ENCODE assay signal across 13 mouse cellular contexts in the genomic region with DNA sequence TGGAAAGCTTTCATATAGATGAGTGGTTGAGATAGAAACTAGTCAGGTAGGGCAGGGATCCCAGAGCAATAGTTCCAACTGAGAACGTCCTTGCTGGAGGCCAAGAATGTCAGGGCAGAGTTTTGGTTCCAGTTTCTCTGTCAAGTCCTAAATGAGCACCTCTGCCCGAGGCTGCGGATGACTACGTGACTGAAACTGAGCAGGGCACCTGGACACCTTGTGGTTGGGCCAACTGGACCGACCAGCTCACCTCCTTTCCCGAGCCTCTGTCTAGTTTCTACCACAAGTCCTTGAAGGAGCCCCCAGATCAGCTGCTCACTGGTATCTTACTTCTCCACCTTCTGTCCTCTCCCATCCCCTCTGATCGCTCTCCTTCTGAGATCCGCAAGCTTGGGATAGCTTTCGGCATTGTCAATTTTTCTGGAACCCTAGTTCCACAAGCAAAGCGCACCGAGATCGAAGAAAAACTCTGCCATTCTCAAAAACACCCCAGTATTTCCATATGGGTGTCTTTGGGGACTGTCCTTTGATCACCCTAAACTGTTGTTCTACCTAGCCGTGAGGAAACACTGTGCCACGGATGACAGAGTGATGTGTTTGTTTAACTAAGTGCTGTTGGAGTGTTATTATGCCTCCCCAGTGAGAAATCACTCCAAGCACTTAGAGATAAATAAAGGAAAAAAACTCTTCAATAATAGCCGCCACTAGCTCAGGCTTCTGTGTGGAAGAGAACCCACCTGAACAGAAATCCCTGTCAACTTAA. TPM values are rescaled to one million over a fixed set of nuclear protein-coding genes. Genes with fewer than 3 reads are reported as not detected.
DNase-seq lines count a peak whose midpoint lies in the region; ATAC-seq and TF ChIP-seq lines count a peak whose summit lies in the region.
"Had no signal": no experiment of that assay in that cellular context is flagged by ENCODE, and none has a peak within 500 bp of the region (broad histone marks: within the 10 kb centered on the region; RNA-seq: fewer than 3 reads in every experiment).

No protein-coding gene starts in this region.

- H3K27ac ChIP-seq in embryonic facial prominence, embryonic 14.5 days (replicated peaks; ENCODE audit: low read depth, low read length) = no peak overlapping the region
- H3K27ac ChIP-seq in embryonic facial prominence, embryonic 10.5 days (replicated peaks) = no peak overlapping the region
- no peak overlapping the region for H3K27ac ChIP-seq in limb, embryonic 11.5 days (replicated peaks; ENCODE audit: low read depth, low read length)
- H3K27ac ChIP-seq in limb, embryonic 10.5 days = no peak overlapping the region
- H3K27ac ChIP-seq in CH12.LX (ENCODE audit: insufficient read depth, low read depth) = no peak overlapping the region
- no peak overlapping the region for H3K27ac ChIP-seq in liver, embryonic 12.5 days
- no peak overlapping the region for H3K27ac ChIP-seq in layer of hippocampus, adult 2 months
- H3K27ac ChIP-seq: forebrain, embryonic 10.5 days; hindbrain, embryonic 15.5 days had no signal

- in situ Hi-C loops in CH12.LX (cut with MboI; ENCODE audit: low pct_ligation_motif_present, low pct_unique_long_range_greater_than_20kb, low sequenced_read_pairs) = loop anchor here (5.0 kb wide), 1 partner anchor 259 kb away; no protein-coding TSS in a partner anchor

- DNase-seq in embryonic facial prominence, embryonic 14.5 days (ENCODE audit: low spot score) = no peak
- DNase-seq in embryonic facial prominence, embryonic 10.5 days (ENCODE audit: low spot score) = no peak
- peak; percentile 28 for DNase-seq in limb, embryonic 11.5 days (ENCODE audit: low spot score)
- DNase-seq in limb, embryonic 10.5 days (ENCODE audit: low spot score) = no peak
- peak; percentile 19 for DNase-seq in CH12.LX (ENCODE audit: extremely low read depth)
- DNase-seq in left cerebral cortex, adult 18-20 months (ENCODE audit: low spot score in 2 of 2) = no peak
- DNase-seq in layer of hippocampus, adult 2 months (ENCODE audit: low spot score in 2 of 2) = no peak
- DNase-seq: cerebellum, adult 11 months; gastrocnemius, postnatal 10 days had no signal

- ATAC-seq in embryonic facial prominence, embryonic 14.5 days (ENCODE audit: low read depth) = peak; percentile 16; the same call in 1 of the 2 replicates
- ATAC-seq in limb, embryonic 11.5 days (ENCODE audit: insufficient number of reproducible peaks, low FRiP score, low TSS enrichment, low read depth) = no peak
- ATAC-seq in liver, embryonic 12.5 days = no peak

- no peak overlapping the region for H3K9ac ChIP-seq in embryonic facial prominence, embryonic 14.5 days (ENCODE audit: low read depth, low read length)
- no peak overlapping the region for H3K9ac ChIP-seq in limb, embryonic 11.5 days (ENCODE audit: low read length)
- peak overlapping the region; percentile 13 for H3K9ac ChIP-seq in CH12.LX (ENCODE audit: insufficient read depth, low read depth)
- H3K9ac ChIP-seq in liver, embryonic 12.5 days = no peak overlapping the region
- H3K9ac ChIP-seq: hindbrain, embryonic 15.5 days had no signal

- no peak for TF ChIP-seq POLR2A in CH12.LX (IDR thresholded peaks at IDR 0.05; ENCODE audit: low read depth, low read length)

- no peak for TF ChIP-seq CTCF in CH12.LX (conservative IDR thresholded peaks at IDR 0.05 in 1 of 2, IDR thresholded peaks at IDR 0.05 in 1 of 2; ENCODE audit: low read depth in 2 of 2, low read length in 2 of 2)
- TF ChIP-seq CTCF in layer of hippocampus, adult 2 months (conservative IDR thresholded peaks at IDR 0.05) = no peak

- dilution Hi-C loops in CH12.LX (cut with MboI; ENCODE audit: extremely low pct_ligation_motif_present, extremely low pct_unique_long_range_greater_than_20kb, low sequenced_read_pairs) = no loop called here

- H3K4me3 ChIP-seq in embryonic facial prominence, embryonic 14.5 days (ENCODE audit: low read depth, low read length) = no peak overlapping the region
- no peak overlapping the region for H3K4me3 ChIP-seq in embryonic facial prominence, embryonic 10.5 days
- no peak overlapping the region for H3K4me3 ChIP-seq in limb, embryonic 11.5 days (ENCODE audit: low read depth, low read length)
- no peak overlapping the region for H3K4me3 ChIP-seq in limb, embryonic 10.5 days
- peak overlapping the region in 2 of 3 experiments; percentile 24 to 31 for H3K4me3 ChIP-seq in CH12.LX (replicated peaks in 1 of 3; ENCODE audit: low read depth in 2 of 3, low read length in 2 of 3, poor library complexity in 1 of 3)
- no peak overlapping the region for H3K4me3 ChIP-seq in liver, embryonic 12.5 days
- H3K4me3 ChIP-seq in layer of hippocampus, adult 2 months = no peak overlapping the region
- H3K4me3 ChIP-seq: forebrain, embryonic 10.5 days; hindbrain, embryonic 15.5 days had no signal

- peak; percentile 68 for TF ChIP-seq EP300 in CH12.LX (IDR thresholded peaks at IDR 0.05; ENCODE audit: low read length)

- no peak for TF ChIP-seq RAD21 in CH12.LX (IDR thresholded peaks at IDR 0.05; ENCODE audit: low read depth, low read length)

- 65% methylated on average over 15 of the region's 15 CpGs for WGBS in embryonic facial prominence, embryonic 14.5 days
- WGBS in embryonic facial prominence, embryonic 10.5 days = 71% methylated on average over 15 of the region's 15 CpGs
- 50% methylated on average over 15 of the region's 15 CpGs for WGBS in limb, embryonic 11.5 days
- 52% methylated on average over 15 of the region's 15 CpGs for WGBS in limb, embryonic 10.5 days
- WGBS in liver, embryonic 12.5 days (ENCODE audit: insufficient replicate concordance) = 66% methylated on average over 15 of the region's 15 CpGs

- peak overlapping the region; percentile 11; the same call in 1 of the 2 replicates for H3K4me2 ChIP-seq in embryonic facial prominence, embryonic 14.5 days (ENCODE audit: low read depth, low read length)
- H3K4me2 ChIP-seq in limb, embryonic 11.5 days (ENCODE audit: low read depth, severe bottlenecking) = no peak overlapping the region
- H3K4me2 ChIP-seq in CH12.LX (ENCODE audit: insufficient read depth, low read depth, poor library complexity, severe bottlenecking) = peak overlapping the region; percentile 96
- H3K4me2 ChIP-seq in liver, embryonic 12.5 days = peak overlapping the region; percentile 7; the same call in 1 of the 2 replicates
- H3K4me2 ChIP-seq: hindbrain, embryonic 15.5 days had no signal

- H3K4me1 ChIP-seq in embryonic facial prominence, embryonic 14.5 days (ENCODE audit: control insufficient read depth, insufficient read depth, low read length) = no peaks in the 10 kb centered on the region
- H3K4me1 ChIP-seq in embryonic facial prominence, embryonic 10.5 days = peaks cover 12% of the 10 kb centered on the region
- H3K4me1 ChIP-seq in limb, embryonic 11.5 days (ENCODE audit: control insufficient read depth, insufficient read depth, low read length) = no peaks in the 10 kb centered on the region
- H3K4me1 ChIP-seq in limb, embryonic 10.5 days = peaks cover 16% of the 10 kb centered on the region
- peaks cover 8 to 10% of the 10 kb centered on the region in 2 experiments for H3K4me1 ChIP-seq in CH12.LX (ENCODE audit: control insufficient read depth in 1 of 2, insufficient read depth in 2 of 2)
- 0 out of 2 replicates have a peak, but pooled peaks cover 4% of the 10 kb centered on the region for H3K4me1 ChIP-seq in liver, embryonic 12.5 days
- H3K4me1 ChIP-seq: hindbrain, embryonic 15.5 days had no signal

- no peaks in the 10 kb centered on the region for H3K36me3 ChIP-seq in embryonic facial prominence, embryonic 14.5 days (ENCODE audit: control insufficient read depth, insufficient read depth, low read length)
- no peaks in the 10 kb centered on the region for H3K36me3 ChIP-seq in embryonic facial prominence, embryonic 10.5 days (replicated peaks)
- H3K36me3 ChIP-seq in limb, embryonic 11.5 days (ENCODE audit: control insufficient read depth, insufficient read depth, low read length) = no peaks in the 10 kb centered on the region
- no peaks in the 10 kb centered on the region for H3K36me3 ChIP-seq in limb, embryonic 10.5 days
- H3K36me3 ChIP-seq in CH12.LX (replicated peaks in 1 of 2; ENCODE audit: control insufficient read depth in 1 of 2, insufficient read depth in 1 of 2, low read length in 1 of 2) = no peaks in the 10 kb centered on the region
- H3K36me3 ChIP-seq in liver, embryonic 12.5 days = no peaks in the 10 kb centered on the region
- H3K36me3 ChIP-seq: forebrain, embryonic 10.5 days; hindbrain, embryonic 15.5 days had no signal

- H3K79me2 ChIP-seq in CH12.LX (replicated peaks; ENCODE audit: control insufficient read depth, extremely low read depth, insufficient read depth, poor library complexity, severe bottlenecking) = no peaks in the 10 kb centered on the region

- H3K27me3 ChIP-seq in embryonic facial prominence, embryonic 14.5 days (replicated peaks; ENCODE audit: control insufficient read depth, insufficient read depth, low read length) = no peaks in the 10 kb centered on the region
- H3K27me3 ChIP-seq in embryonic facial prominence, embryonic 10.5 days (replicated peaks; ENCODE audit: low read depth, poor library complexity, severe bottlenecking) = 0 out of 2 replicates have a peak, but pooled peaks cover 4% of the 10 kb centered on the region
- H3K27me3 ChIP-seq in limb, embryonic 11.5 days (ENCODE audit: control insufficient read depth, insufficient read depth, low read length) = no peaks in the 10 kb centered on the region
- 0 out of 2 replicates have a peak, but pooled peaks cover 6% of the 10 kb centered on the region for H3K27me3 ChIP-seq in limb, embryonic 10.5 days (ENCODE audit: low read depth, poor library complexity, severe bottlenecking)
- H3K27me3 ChIP-seq in CH12.LX (replicated peaks) = no peaks in the 10 kb centered on the region
- H3K27me3 ChIP-seq in liver, embryonic 12.5 days (replicated peaks) = no peaks in the 10 kb centered on the region
- H3K27me3 ChIP-seq: hindbrain, embryonic 15.5 days had no signal

- no peaks in the 10 kb centered on the region for H3K9me3 ChIP-seq in embryonic facial prominence, embryonic 14.5 days (ENCODE audit: control insufficient read depth, low read length)
- H3K9me3 ChIP-seq in embryonic facial prominence, embryonic 10.5 days = no peaks in the 10 kb centered on the region
- no peaks in the 10 kb centered on the region for H3K9me3 ChIP-seq in limb, embryonic 11.5 days (ENCODE audit: control insufficient read depth, low read length)
- H3K9me3 ChIP-seq in limb, embryonic 10.5 days (replicated peaks) = no peaks in the 10 kb centered on the region
- H3K9me3 ChIP-seq in CH12.LX (replicated peaks; ENCODE audit: low read length) = no peaks in the 10 kb centered on the region
- no peaks in the 10 kb centered on the region for H3K9me3 ChIP-seq in liver, embryonic 12.5 days (replicated peaks)
- H3K9me3 ChIP-seq: forebrain, embryonic 10.5 days; hindbrain, embryonic 15.5 days had no signal

RNA-seq across cellular contexts. Expression of a gene that starts 31.2 kb away (rescaled TPM):
- polyA plus RNA-seq in embryonic facial prominence, embryonic 14.5 days (2014; fragmentation: Nextera tagmentation; extraction: Ambion mirVana) = 5.1 and 5.3 TPM in 2 replicates
- 6.9 and 7.4 TPM in 2 replicates for polyA plus RNA-seq in embryonic facial prominence, embryonic 10.5 days (2016; fragmentation: Nextera tagmentation; extraction: Ambion mirVana)
- polyA plus RNA-seq in limb, embryonic 11.5 days (2014; fragmentation: Nextera tagmentation; extraction: Ambion mirVana) = 6.4 and 10.1 TPM in 2 replicates
- polyA plus RNA-seq in limb, embryonic 10.5 days (2016; fragmentation: Nextera tagmentation; extraction: Ambion mirVana) = 11.8 and 12.3 TPM in 2 replicates
- 0.29 and 0.55 TPM in 2 replicates for total RNA-seq in CH12.LX (2012; rRNA removed)
- total RNA-seq in CH12.LX (2014; rRNA removed) = 0.20 and 0.26 TPM in 2 replicates
- polyA plus RNA-seq in CH12.LX (2012; ENCODE audit: insufficient read length, low read depth) = 0.20 and 0.40 TPM in 2 replicates
- polyA plus RNA-seq in liver, embryonic 12.5 days (2016; fragmentation: Nextera tagmentation; extraction: Ambion mirVana) = 3.6 and 4.0 TPM in 2 replicates
- total RNA-seq in left cerebral cortex, adult 18-20 months (2021) = under 1 TPM; 0.23 to 0.33 TPM
- under 1 TPM in 1 of 2 experiments, not detected in 1; 0.25 TPM for total RNA-seq in layer of hippocampus, adult 2 months (2021)
- total RNA-seq: megakaryocyte progenitor cell, adult 5-6 weeks had no signal

Comparison
In these comparisons a context has a peak if more than half of its experiments do, and no peak if none do; other contexts are left out.
1. DNase-seq: peak in limb, embryonic 11.5 days (single experiment) and CH12.LX (single experiment); none in embryonic facial prominence, embryonic 14.5 days (single experiment), embryonic facial prominence, embryonic 10.5 days (single experiment), limb, embryonic 10.5 days (single experiment), left cerebral cortex, adult 18-20 months (0 of 2) and layer of hippocampus, adult 2 months (0 of 2).
2. H3K4me3 ChIP-seq: peak in CH12.LX (2 of 3); none in embryonic facial prominence, embryonic 14.5 days (single experiment), embryonic facial prominence, embryonic 10.5 days (single experiment), limb, embryonic 11.5 days (single experiment), limb, embryonic 10.5 days (single experiment), liver, embryonic 12.5 days (single experiment) and layer of hippocampus, adult 2 months (single experiment).